Mouse (Mus musculus) frontal cortex, postnatal 10 days (tissue): ENCODE data around the gene Rnf220.

Experiments used
- DNase-seq, 2 experiments: peaks; one replicate each; pipeline ENCODE4 v3.0.0; 2022; ENCODE audit warnings: low spot score in 2 of 2, mixed read lengths in 1 of 2

The Rnf220 gene

GRCm38 (mm10) chr4:117303581-117304238, 193.1 kb downstream of the Rnf220 start:
- no peak for DNase-seq

GRCm38 (mm10) chr4:117302027-117302806, 194.6 kb downstream of the Rnf220 start:
- DNase-seq, result no peak

GRCm38 (mm10) chr4:117299921-117300320, 196.9 kb downstream of the Rnf220 start:
- no peak for DNase-seq

- DNase-seq, result no peak
These were observed 199.0 kb downstream of the Rnf220 start for GRCm38 (mm10) chr4:117297819-117298218.

- no peak for DNase-seq
These were observed 199.8 kb downstream of the Rnf220 start for GRCm38 (mm10) chr4:117296849-117297593.

GRCm38 (mm10) chr4:117291696-117292095, 205.2 kb downstream of the Rnf220 start:
- DNase-seq, result no peak

- peak; percentile 45 to 77 for DNase-seq
These were observed 207.7 kb downstream of the Rnf220 start for GRCm38 (mm10) chr4:117288927-117289801.

GRCm38 (mm10) chr4:117288277-117288926, 208.4 kb downstream of the Rnf220 start:
- DNase-seq, result no peak

GRCm38 (mm10) chr4:117284363-117284762, 212.5 kb downstream of the Rnf220 start:
- DNase-seq, result no peak

GRCm38 (mm10) chr4:117283271-117284191, 213.3 kb downstream of the Rnf220 start:
- DNase-seq, result no peak

- DNase-seq, result no peak
These were observed 215.6 kb downstream of the Rnf220 start for GRCm38 (mm10) chr4:117281090-117281845.

- DNase-seq, result no peak
These were observed 216.4 kb downstream of the Rnf220 start for GRCm38 (mm10) chr4:117280397-117280930.

GRCm38 (mm10) chr4:117279253-117279642, 217.6 kb downstream of the Rnf220 start:
- DNase-seq, result no peak

GRCm38 (mm10) chr4:117278381-117279252, 218.2 kb downstream of the Rnf220 start:
- no peak for DNase-seq

GRCm38 (mm10) chr4:117277687-117278086, 219.2 kb downstream of the Rnf220 start:
- no peak for DNase-seq

GRCm38 (mm10) chr4:117277021-117277420, 219.8 kb downstream of the Rnf220 start:
- no peak for DNase-seq

- DNase-seq, result no peak
These were observed 220.6 kb downstream of the Rnf220 start for GRCm38 (mm10) chr4:117276281-117276711.

- DNase-seq, result no peak
These were observed 222.1 kb downstream of the Rnf220 start for GRCm38 (mm10) chr4:117274720-117275119.
